Mouse (Mus musculus) right cerebral cortex, postnatal 14 days (tissue): ENCODE results near the gene Pde10a.

ENCODE experiments used
- DNase-seq: peaks from one replicate; pipeline ENCODE4 v3.0.0; 2022

The Pde10a gene

GRCm38 (mm10) chr17:8851846-8852245 lies 326.7 kb downstream of the Pde10a start:
- DNase-seq: no peak

GRCm38 (mm10) chr17:8856430-8857371 lies 331.5 kb downstream of the Pde10a start:
- peak; percentile 41 for DNase-seq

GRCm38 (mm10) chr17:8858636-8859421 lies 333.7 kb downstream of the Pde10a start:
- peak; percentile 77 for DNase-seq

- no peak for DNase-seq
These were observed 334.3 kb downstream of the Pde10a start for GRCm38 (mm10) chr17:8859489-8859888.

- DNase-seq: no peak
These were observed 339.7 kb downstream of the Pde10a start for GRCm38 (mm10) chr17:8864638-8865497.

GRCm38 (mm10) chr17:8867331-8868237 lies 342.4 kb downstream of the Pde10a start:
- DNase-seq: no peak

- DNase-seq: no peak
These were observed 344.1 kb downstream of the Pde10a start for GRCm38 (mm10) chr17:8869287-8869686.

- no peak for DNase-seq
These were observed 345.7 kb downstream of the Pde10a start for GRCm38 (mm10) chr17:8870848-8871247.

GRCm38 (mm10) chr17:8871396-8871795 lies 346.2 kb downstream of the Pde10a start:
- no peak for DNase-seq

- DNase-seq: no peak
These were observed 346.9 kb downstream of the Pde10a start for GRCm38 (mm10) chr17:8871997-8872593.

GRCm38 (mm10) chr17:8872611-8873010 lies 347.4 kb downstream of the Pde10a start:
- no peak for DNase-seq

GRCm38 (mm10) chr17:8878056-8878455 lies 352.9 kb downstream of the Pde10a start:
- DNase-seq: no peak

- no peak for DNase-seq
These were observed 356.5 kb downstream of the Pde10a start for GRCm38 (mm10) chr17:8881711-8882110.

- DNase-seq: no peak
These were observed 359.5 kb downstream of the Pde10a start for GRCm38 (mm10) chr17:8884691-8885090.

GRCm38 (mm10) chr17:8885830-8886229 lies 360.7 kb downstream of the Pde10a start:
- no peak for DNase-seq

GRCm38 (mm10) chr17:8888105-8888504 lies 362.9 kb downstream of the Pde10a start:
- no peak for DNase-seq

- DNase-seq: no peak
These were observed 363.5 kb downstream of the Pde10a start for GRCm38 (mm10) chr17:8888639-8889038.

GRCm38 (mm10) chr17:8892193-8892985 lies 367.2 kb downstream of the Pde10a start:
- DNase-seq: no peak

GRCm38 (mm10) chr17:8895991-8896390 lies 370.8 kb downstream of the Pde10a start:
- no peak for DNase-seq

- DNase-seq: no peak
These were observed 372.6 kb downstream of the Pde10a start for GRCm38 (mm10) chr17:8897749-8898148.
